Mouse (Mus musculus) limb, embryonic 12.5 days (tissue): ENCODE measurements around the gene Hist1h2ae. TPM values are rescaled to one million over a fixed set of nuclear protein-coding genes. Genes with fewer than 3 reads are reported as not detected.
"Not testable (repeated sequence)": the region's sequence is repeated elsewhere in the genome, so short reads cannot be mapped to it uniquely, and the experiment has no call there.

Experiments used
- ATAC-seq: fragments of 200-750 bp; cut with Nextera tagmentation; 2 replicates; pipeline ENCODE4 v1.8.0; 2017; ENCODE audit warnings: low read depth, moderate TSS enrichment; ENCODE audit not compliant: insufficient number of reproducible peaks, insufficient read depth, low FRiP score, low TSS enrichment
- H3K27ac ChIP-seq: fragments of 300-500 bp; sonication (generic); 2 replicates; pipeline ENCODE4 v1.5.1; 2016; ENCODE audit warnings: mild to moderate bottlenecking, moderate library complexity
- H3K27me3 ChIP-seq: fragments of 300-500 bp; sonication (generic); 2 replicates; pipeline ENCODE4 v1.6.1; 2016; ENCODE audit warnings: mild to moderate bottlenecking, moderate library complexity
- H3K36me3 ChIP-seq: fragments of 300-500 bp; sonication (generic); 2 replicates; pipeline ENCODE4 v1.6.1; 2016; ENCODE audit warnings: mild to moderate bottlenecking, moderate library complexity
- H3K4me1 ChIP-seq: fragments of 300-500 bp; sonication (generic); replicated peaks from 2 replicates; pipeline ENCODE4 v1.6.1; 2016
- H3K4me2 ChIP-seq: fragments of 300-500 bp; sonication (generic); 2 replicates; pipeline ENCODE4 v1.6.1; 2016; ENCODE audit warnings: mild to moderate bottlenecking, moderate library complexity
- H3K4me3 ChIP-seq: fragments of 300-500 bp; sonication (generic); replicated peaks from 2 replicates; pipeline ENCODE4 v1.5.1; 2016; ENCODE audit warnings: mild to moderate bottlenecking
- H3K9ac ChIP-seq: fragments of 300-500 bp; sonication (generic); replicated peaks from 2 replicates; pipeline ENCODE4 v1.6.1; 2016; ENCODE audit warnings: mild to moderate bottlenecking, moderate library complexity
- H3K9me3 ChIP-seq: fragments of 300-500 bp; sonication (generic); 2 replicates; pipeline ENCODE4 v1.6.1; 2016; ENCODE audit warnings: mild to moderate bottlenecking, moderate library complexity
- WGBS: fragments of 180-500 bp; shearing (Covaris S2); methylation state at CpG from one replicate; pipeline ENCODE4 v1.1.7; 2016; 5-methylcytosine and 5-hydroxymethylcytosine counted together
- polyA plus RNA-seq: library from polyadenylated mRNA; unstranded; fragments of >200 nt; fragmentation: Nextera tagmentation; extraction: Ambion mirVana; gene quantifications from 2 replicates; pipeline ENCODE4 v1.2.1, GENCODE M21; 2016

The Hist1h2ae gene
- polyA plus RNA-seq, 1 experiment from 2014 or later, result 213 TPM

- 26% methylated on average over 2 of the region's 2 CpGs for WGBS
- ATAC-seq, H3K9ac ChIP-seq, H3K27me3 ChIP-seq, H3K36me3 ChIP-seq, H3K9me3 ChIP-seq, H3K4me1 ChIP-seq: not testable (repeated sequence)
- Histone ChIP-seq H3K27ac (peak overlapping the region; percentile 83), H3K4me3 (0 out of 2 replicates have a peak overlapping the region, but pooled peaks have one; percentile 9), H3K4me2 (peak overlapping the region; percentile 37)
These were observed 10.3 kb downstream of the Hist1h2ae start for GRCm38 (mm10) chr13:23560699-23561098.

DNA sequence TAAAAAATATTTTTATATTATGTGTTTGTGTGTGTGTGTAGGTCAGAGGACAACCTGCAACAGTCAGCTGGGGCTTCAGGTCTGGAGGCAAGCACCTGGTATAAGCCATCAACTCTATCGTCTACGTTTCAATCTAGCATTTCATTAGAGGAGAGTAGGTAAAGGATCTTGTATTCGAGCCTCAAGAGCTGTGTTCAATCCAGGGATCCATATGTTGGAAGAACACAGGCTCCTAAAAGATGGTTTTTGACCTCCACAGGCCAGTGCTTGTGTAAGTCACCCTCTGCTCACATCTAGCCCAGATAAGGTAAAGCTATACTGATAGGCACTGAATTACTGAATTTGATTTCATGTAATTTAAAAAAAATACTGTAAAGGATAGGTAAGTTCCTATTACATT lies 14.1 kb downstream of the Hist1h2ae start:
- Histone ChIP-seq H3K4me2 (peak overlapping the region; percentile 90), H3K36me3 (no peaks in the 10 kb centered on the region), H3K9ac (no peak overlapping the region), H3K27ac (peak overlapping the region; percentile 72), H3K27me3 (no peaks in the 10 kb centered on the region), H3K9me3 (no peaks in the 10 kb centered on the region), H3K4me1 (no peaks in the 10 kb centered on the region; the same call in 1 of the 2 replicates), H3K4me3 (no peak overlapping the region)
- 66% methylated on average over 3 of the region's 3 CpGs for WGBS
- ATAC-seq, result no peak

DNA sequence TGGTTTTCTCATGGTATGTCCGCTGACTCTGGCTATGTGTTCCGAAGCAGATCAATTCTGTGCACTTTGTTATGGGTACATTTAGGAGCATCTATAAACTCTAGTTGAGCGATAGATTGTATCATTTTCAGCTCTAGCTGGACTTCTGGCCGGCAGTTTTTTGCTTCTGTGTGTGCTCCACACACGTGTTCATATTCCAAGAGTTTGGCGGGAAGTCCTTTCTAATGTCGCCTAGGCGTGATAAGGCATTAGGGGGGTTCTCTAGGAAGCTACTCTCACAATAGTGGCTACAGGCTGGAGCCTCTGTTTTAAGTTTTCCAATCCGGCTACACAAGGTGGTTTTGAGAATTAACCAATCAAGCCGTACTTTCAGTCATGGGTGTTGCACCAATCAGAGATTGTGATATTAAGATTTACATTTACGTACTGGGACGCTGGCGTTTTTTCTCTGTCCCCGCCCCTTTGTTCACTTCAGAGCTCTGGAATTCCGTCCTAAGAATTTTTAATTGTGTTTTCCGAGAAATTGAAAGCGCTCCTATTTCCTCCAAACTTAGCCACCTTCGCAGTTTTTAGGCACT lies 15.1 kb downstream of the Hist1h2ae start:
- no peaks in the 10 kb centered on the region for H3K36me3 ChIP-seq
- peak overlapping the region; percentile 86 for H3K9ac ChIP-seq
- peak; percentile 71 for ATAC-seq
- peak overlapping the region; percentile 100 for H3K27ac ChIP-seq
- WGBS, result under 1% methylated on average over 18 of the region's 18 CpGs
- H3K27me3 ChIP-seq, result no peaks in the 10 kb centered on the region
- H3K4me1 ChIP-seq, result peaks cover under 1% of the 10 kb centered on the region; the same call in 1 of the 2 replicates
- no peaks in the 10 kb centered on the region for H3K9me3 ChIP-seq
- peak overlapping the region; percentile 90 for H3K4me2 ChIP-seq
- peak overlapping the region; percentile 66 for H3K4me3 ChIP-seq

DNA sequence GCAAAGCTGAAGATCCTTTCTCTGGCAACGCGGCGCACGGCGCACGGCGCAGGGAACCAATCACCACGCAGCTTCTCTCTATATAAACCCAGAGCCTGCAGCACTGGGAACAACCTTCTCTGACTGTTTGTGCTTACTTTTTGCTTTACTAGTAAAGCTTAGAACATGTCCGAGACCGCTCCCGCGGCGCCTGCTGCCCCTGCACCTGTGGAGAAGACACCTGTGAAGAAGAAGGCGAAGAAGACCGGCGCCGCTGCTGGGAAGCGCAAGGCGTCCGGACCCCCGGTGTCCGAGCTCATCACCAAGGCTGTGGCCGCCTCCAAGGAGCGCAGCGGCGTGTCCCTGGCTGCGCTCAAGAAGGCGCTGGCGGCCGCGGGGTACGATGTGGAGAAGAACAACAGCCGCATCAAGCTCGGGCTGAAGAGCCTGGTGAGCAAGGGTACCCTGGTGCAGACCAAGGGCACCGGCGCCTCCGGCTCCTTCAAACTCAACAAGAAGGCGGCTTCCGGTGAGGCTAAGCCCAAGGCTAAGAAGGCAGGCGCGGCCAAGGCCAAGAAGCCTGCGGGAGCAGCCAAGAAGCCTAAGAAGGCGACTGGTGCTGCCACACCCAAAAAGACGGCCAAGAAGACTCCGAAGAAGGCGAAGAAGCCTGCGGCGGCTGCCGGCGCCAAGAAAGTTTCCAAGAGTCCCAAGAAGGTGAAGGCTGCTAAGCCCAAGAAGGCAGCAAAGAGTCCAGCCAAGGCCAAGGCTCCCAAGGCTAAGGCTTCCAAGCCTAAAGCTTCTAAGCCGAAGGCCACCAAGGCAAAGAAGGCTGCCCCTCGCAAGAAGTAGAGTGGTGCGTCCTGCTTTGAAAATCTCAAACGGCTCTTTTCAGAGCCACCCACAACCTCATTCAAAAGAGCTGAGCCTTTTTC lies 15.8 kb downstream of the Hist1h2ae start:
- Histone ChIP-seq H3K4me3 (peak overlapping the region; percentile 66), H3K4me1 (peaks cover 5% of the 10 kb centered on the region), H3K9ac (peak overlapping the region; percentile 86), H3K27me3 (no peaks in the 10 kb centered on the region), H3K27ac (peak overlapping the region; percentile 100), H3K36me3 (no peaks in the 10 kb centered on the region), H3K4me2 (peak overlapping the region; percentile 90), H3K9me3 (no peaks in the 10 kb centered on the region)
- ATAC-seq, result peak; percentile 90
- under 1% methylated on average over 54 of the region's 54 CpGs for WGBS

GRCm38 (mm10) chr13:23554393-23554792 lies 16.6 kb downstream of the Hist1h2ae start:
- H3K36me3 ChIP-seq, result no peaks in the 10 kb centered on the region
- H3K27me3 ChIP-seq, result no peaks in the 10 kb centered on the region
- peak overlapping the region; percentile 66 for H3K4me3 ChIP-seq
- no peak for ATAC-seq
- H3K4me2 ChIP-seq, result peak overlapping the region; percentile 90
- peak overlapping the region; percentile 86 for H3K9ac ChIP-seq
- peak overlapping the region; percentile 100 for H3K27ac ChIP-seq
- H3K9me3 ChIP-seq, result no peaks in the 10 kb centered on the region
- peaks cover 5% of the 10 kb centered on the region for H3K4me1 ChIP-seq
- 21% methylated on average over 9 of the region's 9 CpGs for WGBS

DNA sequence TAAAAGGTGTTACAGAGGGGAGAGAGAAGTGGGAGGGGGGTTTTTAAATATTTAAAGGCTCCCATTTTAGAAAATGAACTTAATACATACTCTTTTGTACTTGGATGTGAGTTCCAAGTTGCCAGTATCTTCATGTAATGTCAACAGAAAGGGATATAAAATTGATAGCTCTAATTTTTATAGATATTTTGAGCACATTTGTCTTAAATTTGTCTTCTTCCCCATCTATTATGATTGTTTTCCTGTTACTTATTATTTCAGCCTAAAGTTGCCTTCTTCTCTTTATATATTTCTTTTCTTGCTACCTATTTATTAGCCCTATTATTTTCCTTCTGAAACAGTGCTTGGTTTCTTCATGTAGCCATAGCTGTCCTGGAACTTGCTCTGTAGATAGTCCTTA lies 18.1 kb downstream of the Hist1h2ae start, which contains the start of gene Hist1h1d:
Gene Hist1h1d, plus strand, starts transcription at position 301 of the 400 bp plus-strand sequence.
- no peaks in the 10 kb centered on the region for H3K36me3 ChIP-seq
- no peaks in the 10 kb centered on the region for H3K27me3 ChIP-seq
- H3K4me2 ChIP-seq, result peak within 1 kb of the TSS; percentile 90
- H3K9me3 ChIP-seq, result no peaks in the 10 kb centered on the region
- H3K4me1 ChIP-seq, result peaks cover 5% of the 10 kb centered on the region
- H3K4me3 ChIP-seq, result no peak within 1 kb of the TSS
- no peak for ATAC-seq
- peak within 1 kb of the TSS; percentile 100 for H3K27ac ChIP-seq
- no peak within 1 kb of the TSS for H3K9ac ChIP-seq

GRCm38 (mm10) chr13:23551931-23552914 lies 18.8 kb downstream of the Hist1h2ae start:
- Histone ChIP-seq H3K9me3 (no peaks in the 10 kb centered on the region), H3K27ac (peak overlapping the region; percentile 96), H3K4me2 (peak overlapping the region; percentile 55), H3K27me3 (no peaks in the 10 kb centered on the region), H3K9ac (peak overlapping the region; percentile 2; the same call in 1 of the 2 replicates), H3K4me1 (peaks cover 5% of the 10 kb centered on the region), H3K4me3 (peak overlapping the region; percentile 46), H3K36me3 (no peaks in the 10 kb centered on the region)
- ATAC-seq, result no peak
- WGBS, result 59% methylated on average over 8 of the region's 8 CpGs

DNA sequence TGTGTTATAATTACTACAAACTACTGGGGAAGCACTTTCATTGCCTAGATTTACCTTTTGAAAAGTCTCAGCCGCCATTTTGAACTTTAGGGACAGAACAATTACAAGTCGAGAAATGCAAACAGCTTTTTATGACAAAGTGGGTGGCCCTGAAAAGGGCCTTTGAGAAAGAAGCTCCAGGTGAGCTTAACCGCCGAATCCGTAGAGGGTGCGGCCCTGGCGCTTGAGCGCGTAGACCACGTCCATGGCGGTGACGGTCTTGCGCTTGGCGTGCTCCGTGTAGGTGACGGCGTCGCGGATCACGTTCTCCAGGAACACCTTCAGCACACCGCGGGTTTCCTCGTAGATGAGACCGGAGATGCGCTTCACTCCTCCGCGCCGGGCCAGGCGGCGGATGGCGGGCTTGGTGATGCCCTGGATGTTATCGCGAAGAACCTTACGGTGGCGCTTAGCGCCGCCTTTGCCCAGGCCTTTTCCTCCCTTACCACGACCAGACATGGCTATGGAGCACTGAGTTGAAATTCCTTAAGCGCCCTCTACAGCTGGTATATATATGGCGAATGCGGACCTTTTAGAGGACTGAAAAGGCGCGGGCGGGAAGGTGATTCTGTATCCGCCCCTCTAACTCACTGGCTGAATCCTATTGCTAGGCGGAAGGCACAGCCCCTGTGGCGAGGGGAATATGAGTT lies 19.7 kb downstream of the Hist1h2ae start, which contains the start of gene Hist1h4f:
Gene Hist1h4f, minus strand, starts transcription at position 503 of the 689 bp plus-strand sequence.
- ATAC-seq, result peak; percentile 87

DNA sequence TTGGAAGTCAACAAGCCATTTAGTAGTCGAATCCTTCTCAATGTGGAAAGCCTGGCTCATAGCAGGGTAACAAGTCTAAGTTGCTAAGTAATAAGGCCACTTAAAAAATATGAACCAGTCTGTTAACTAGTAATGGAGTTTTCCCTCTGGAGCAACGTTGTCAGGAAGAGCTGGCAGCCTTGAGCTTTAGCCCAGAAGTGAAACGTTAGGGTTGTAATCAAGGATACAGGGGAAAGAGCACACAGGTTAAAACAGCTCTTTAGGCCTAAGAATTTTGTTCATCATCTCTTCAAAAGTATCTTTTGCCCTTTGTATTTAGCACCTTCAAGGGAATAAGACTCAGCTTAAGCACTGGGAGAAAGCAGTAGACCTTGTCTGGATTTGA lies 20.3 kb downstream of the Hist1h2ae start:
- Histone ChIP-seq H3K4me2 (peak overlapping the region; percentile 55), H3K4me1 (peaks cover 5% of the 10 kb centered on the region; the same call in 1 of the 2 replicates), H3K9me3 (no peaks in the 10 kb centered on the region), H3K27ac (peak overlapping the region; percentile 96), H3K9ac (peak overlapping the region; percentile 54), H3K4me3 (peak overlapping the region; percentile 46), H3K36me3 (no peaks in the 10 kb centered on the region), H3K27me3 (no peaks in the 10 kb centered on the region)
- 4% methylated on average over 3 of the region's 3 CpGs for WGBS
- ATAC-seq, result no peak

More for the DNA sequence above, 19.7 kb downstream of the Hist1h2ae start, which contains the start of gene Hist1h4f:
- H3K36me3 ChIP-seq, H3K4me1 ChIP-seq, H3K9me3 ChIP-seq, H3K27me3 ChIP-seq: not testable (repeated sequence)
- peak within 1 kb of the TSS; percentile 96 for H3K27ac ChIP-seq
- H3K4me3 ChIP-seq, result peak within 1 kb of the TSS; percentile 46
- peak within 1 kb of the TSS; percentile 54 for H3K9ac ChIP-seq
- H3K4me2 ChIP-seq, result peak within 1 kb of the TSS; percentile 55
- under 1% methylated on average over 47 of the region's 47 CpGs for WGBS

DNA sequence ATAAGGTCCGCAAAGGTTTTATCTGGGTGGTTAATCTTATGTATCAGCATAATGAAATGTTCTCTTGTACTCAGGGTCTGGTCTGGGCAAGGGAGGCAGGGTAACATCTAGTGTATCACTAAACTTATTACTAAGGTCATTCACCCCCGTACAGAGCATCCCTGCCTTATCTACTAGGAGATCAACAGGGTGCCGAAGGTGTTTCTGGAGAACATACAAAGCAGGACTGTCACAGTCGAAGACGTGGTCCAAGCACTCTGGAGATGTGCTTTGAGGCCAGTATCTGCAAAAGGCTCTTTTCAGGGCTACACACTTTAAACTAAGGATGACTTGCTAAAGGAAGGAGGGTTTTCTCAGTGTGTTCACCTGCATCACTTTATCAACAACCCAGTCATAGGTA lies 24.3 kb downstream of the Hist1h2ae start:
- ATAC-seq, result no peak
- Histone ChIP-seq H3K9me3 (no peaks in the 10 kb centered on the region), H3K4me2 (no peak overlapping the region), H3K4me3 (no peak overlapping the region), H3K9ac (no peak overlapping the region), H3K27ac (peak overlapping the region; percentile 73), H3K36me3 (no peaks in the 10 kb centered on the region), H3K4me1 (peaks cover 10% of the 10 kb centered on the region; the same call in 1 of the 2 replicates), H3K27me3 (no peaks in the 10 kb centered on the region)
- 81% methylated on average over 5 of the region's 5 CpGs for WGBS
